Mouse (Mus musculus) hindbrain, embryonic 10.5 days (tissue): ENCODE results near the gene Tbc1d9b. TPM values are rescaled to one million over a fixed set of nuclear protein-coding genes. Genes with fewer than 3 reads are reported as not detected.
A peak's percentile ranks its signal among the peaks of the same experiment; 100 is the strongest.
"Not testable (repeated sequence)": the region's sequence is repeated elsewhere in the genome, so short reads cannot be mapped to it uniquely, and the experiment has no call there.

ENCODE experiments used
- DNase-seq: peaks from one replicate; pipeline ENCODE4 v3.0.0-alpha.2; 2017; ENCODE audit warnings: low spot score
- H3K27ac ChIP-seq: fragments of 300-500 bp; sonication (generic); 2 replicates; pipeline ENCODE4 v1.5.1; 2016; ENCODE audit warnings: mild to moderate bottlenecking, moderate library complexity
- H3K27me3 ChIP-seq: fragments of 300-500 bp; sonication (generic); 2 replicates; pipeline ENCODE4 v1.6.1; 2016; ENCODE audit warnings: mild to moderate bottlenecking; ENCODE audit not compliant: poor library complexity, insufficient read depth, severe bottlenecking
- H3K36me3 ChIP-seq: fragments of 300-500 bp; sonication (generic); 2 replicates; pipeline ENCODE4 v1.6.1; 2016; ENCODE audit warnings: mild to moderate bottlenecking, moderate library complexity
- H3K4me1 ChIP-seq: fragments of 300-500 bp; sonication (generic); replicated peaks from 2 replicates; pipeline ENCODE4 v1.6.1; 2016; ENCODE audit warnings: mild to moderate bottlenecking
- H3K4me3 ChIP-seq: fragments of 300-500 bp; sonication (generic); 2 replicates; pipeline ENCODE4 v1.5.1; 2016; ENCODE audit warnings: mild to moderate bottlenecking, moderate library complexity
- H3K9me3 ChIP-seq: fragments of 300-500 bp; sonication (generic); 2 replicates; pipeline ENCODE4 v1.6.1; 2016; ENCODE audit warnings: mild to moderate bottlenecking, moderate library complexity
- WGBS: fragments of 180-500 bp; shearing (Covaris S2); methylation state at CpG from one replicate; pipeline ENCODE4 v1.1.7; 2016; 5-methylcytosine and 5-hydroxymethylcytosine counted together
- polyA plus RNA-seq: library from polyadenylated mRNA; unstranded; fragments of >200 nt; fragmentation: Nextera tagmentation; extraction: Ambion mirVana; gene quantifications from 2 replicates; pipeline ENCODE4 v1.2.1, GENCODE M21; 2016

Gene Tbc1d9b
- 39.3 and 40.9 TPM in 2 replicates for polyA plus RNA-seq

GRCm38 (mm10) chr11:50130811-50131766, at the start of gene Tbc1d9b:
TSS of gene Tbc1d9b (plus strand) at chr11:50131396.
- WGBS = under 1% methylated on average over 77 of the region's 77 CpGs
- H3K4me3 ChIP-seq = peak within 1 kb of the TSS; percentile 91
- no peaks in the 10 kb centered on the region for H3K9me3 ChIP-seq
- no peaks in the 10 kb centered on the region for H3K27me3 ChIP-seq
- peak; percentile 92 for DNase-seq
- peaks cover 31% of the 10 kb centered on the region for H3K4me1 ChIP-seq
- H3K27ac ChIP-seq = peak within 1 kb of the TSS; percentile 98
- H3K36me3 ChIP-seq = peaks cover 6% of the 10 kb centered on the region

GRCm38 (mm10) chr11:50086211-50086610, 45.0 kb upstream of the Tbc1d9b start:
- Histone ChIP-seq H3K36me3 (peaks cover 67% of the 10 kb centered on the region), H3K27ac (no peak overlapping the region), H3K4me3 (no peak overlapping the region), H3K9me3 (no peaks in the 10 kb centered on the region), H3K4me1 (peaks cover 16% of the 10 kb centered on the region), H3K27me3 (no peaks in the 10 kb centered on the region)
- DNase-seq = no peak
- 95% methylated on average over 3 of the region's 3 CpGs for WGBS

DNA sequence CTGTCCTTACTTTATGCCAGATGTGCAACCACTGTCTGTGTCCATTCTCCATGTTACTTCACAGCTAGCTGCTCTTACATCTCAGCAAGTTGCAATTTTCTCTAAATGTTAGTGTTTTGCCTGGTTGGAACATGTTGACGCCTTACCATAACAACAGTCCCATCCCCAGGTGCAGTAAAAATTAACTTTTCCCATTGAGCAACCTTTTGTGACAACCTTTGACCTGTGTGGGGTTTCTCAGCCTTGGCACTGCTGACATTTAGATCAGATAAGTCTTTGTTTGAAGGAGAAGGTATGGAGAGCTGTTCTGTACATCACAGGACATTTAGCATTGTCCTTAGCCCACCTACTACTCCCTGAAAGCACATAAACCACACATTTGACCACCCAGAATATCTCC, 41.4 kb upstream of the Tbc1d9b start:
- peaks cover 25% of the 10 kb centered on the region for H3K4me1 ChIP-seq
- no peak for DNase-seq
- no peaks in the 10 kb centered on the region for H3K9me3 ChIP-seq
- H3K27ac ChIP-seq = peak overlapping the region; percentile 84; the same call in 1 of the 2 replicates
- no peak overlapping the region for H3K4me3 ChIP-seq
- WGBS = 79% methylated on average over 1 of the region's 1 CpGs
- peaks cover 94% of the 10 kb centered on the region for H3K36me3 ChIP-seq
- no peaks in the 10 kb centered on the region for H3K27me3 ChIP-seq

- WGBS = 42% methylated on average over 5 of the region's 5 CpGs
- Histone ChIP-seq H3K27me3 (no peaks in the 10 kb centered on the region), H3K4me3 (no peak overlapping the region), H3K9me3 (no peaks in the 10 kb centered on the region), H3K27ac (peak overlapping the region; percentile 84), H3K4me1 (peaks cover 25% of the 10 kb centered on the region), H3K36me3 (peaks cover 94% of the 10 kb centered on the region)
- no peak for DNase-seq
These were observed 40.1 kb upstream of the Tbc1d9b start for GRCm38 (mm10) chr11:50090982-50091675.

- H3K4me1 ChIP-seq = peaks cover 25% of the 10 kb centered on the region
- H3K27ac ChIP-seq = peak overlapping the region; percentile 84
- H3K4me3 ChIP-seq = no peak overlapping the region
- no peak for DNase-seq
- H3K9me3 ChIP-seq = no peaks in the 10 kb centered on the region
- peaks cover 94% of the 10 kb centered on the region for H3K36me3 ChIP-seq
- H3K27me3 ChIP-seq = no peaks in the 10 kb centered on the region
These were observed 39.5 kb upstream of the Tbc1d9b start for GRCm38 (mm10) chr11:50091681-50092080.

- Histone ChIP-seq H3K9me3 (no peaks in the 10 kb centered on the region), H3K36me3 (peaks cover 96% of the 10 kb centered on the region), H3K4me3 (no peak overlapping the region), H3K4me1 (peaks cover 15% of the 10 kb centered on the region), H3K27me3 (no peaks in the 10 kb centered on the region), H3K27ac (no peak overlapping the region)
- no peak for DNase-seq
- WGBS = 94% methylated on average over 9 of the region's 9 CpGs
These were observed 35.5 kb upstream of the Tbc1d9b start for GRCm38 (mm10) chr11:50095661-50096060.

GRCm38 (mm10) chr11:50097091-50097490, 34.1 kb upstream of the Tbc1d9b start:
- Histone ChIP-seq H3K4me1 (peaks cover under 1% of the 10 kb centered on the region; the same call in 1 of the 2 replicates), H3K9me3 (no peaks in the 10 kb centered on the region), H3K27ac (no peak overlapping the region), H3K27me3 (no peaks in the 10 kb centered on the region), H3K4me3 (no peak overlapping the region), H3K36me3 (peaks cover 91% of the 10 kb centered on the region)
- no peak for DNase-seq
- 93% methylated on average over 6 of the region's 6 CpGs for WGBS

- WGBS = 87% methylated on average over 8 of the region's 8 CpGs
- no peak overlapping the region for H3K4me3 ChIP-seq
- H3K4me1 ChIP-seq = 0 out of 2 replicates have a peak, but pooled peaks cover 3% of the 10 kb centered on the region
- H3K36me3 ChIP-seq = peaks cover 84% of the 10 kb centered on the region
- H3K27ac ChIP-seq = no peak overlapping the region
- H3K9me3 ChIP-seq = no peaks in the 10 kb centered on the region
- H3K27me3 ChIP-seq = no peaks in the 10 kb centered on the region
- no peak for DNase-seq
These were observed 32.2 kb upstream of the Tbc1d9b start for GRCm38 (mm10) chr11:50098961-50099481.

- peaks cover 83% of the 10 kb centered on the region for H3K36me3 ChIP-seq
- no peaks in the 10 kb centered on the region for H3K27me3 ChIP-seq
- H3K4me3 ChIP-seq = no peak overlapping the region
- H3K27ac ChIP-seq = no peak overlapping the region
- H3K4me1 ChIP-seq = 0 out of 2 replicates have a peak, but pooled peaks cover 3% of the 10 kb centered on the region
- 86% methylated on average over 2 of the region's 2 CpGs for WGBS
- no peak for DNase-seq
- no peaks in the 10 kb centered on the region for H3K9me3 ChIP-seq
These were observed 31.5 kb upstream of the Tbc1d9b start for GRCm38 (mm10) chr11:50099692-50100091.

- 88% methylated on average over 2 of the region's 2 CpGs for WGBS
- Histone ChIP-seq H3K27me3 (no peaks in the 10 kb centered on the region), H3K36me3 (peaks cover 75% of the 10 kb centered on the region), H3K9me3 (no peaks in the 10 kb centered on the region), H3K4me1 (0 out of 2 replicates have a peak, but pooled peaks cover 3% of the 10 kb centered on the region), H3K4me3 (no peak overlapping the region), H3K27ac (no peak overlapping the region)
- DNase-seq = no peak
These were observed 30.5 kb upstream of the Tbc1d9b start for GRCm38 (mm10) chr11:50100548-50101307.

DNA sequence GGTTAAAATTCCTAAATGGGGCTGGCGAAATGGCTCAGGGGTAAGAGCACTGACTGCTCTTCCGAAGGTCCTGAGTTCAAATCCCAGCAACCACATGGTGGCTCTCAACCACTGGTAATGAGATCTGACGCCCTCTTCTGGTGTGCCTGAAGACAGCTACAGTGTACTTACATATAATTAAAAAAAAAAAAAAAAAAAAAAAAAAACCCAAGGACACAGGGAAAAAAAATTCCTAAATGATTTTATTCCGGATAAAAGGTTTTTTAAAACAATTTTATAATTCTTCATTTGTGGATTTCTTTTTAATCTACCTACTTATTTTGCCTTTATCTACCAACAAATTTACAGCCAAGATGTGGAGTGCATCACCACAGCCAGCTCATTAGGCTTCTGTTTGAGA, 29.2 kb upstream of the Tbc1d9b start:
- H3K4me3 ChIP-seq, DNase-seq, H3K4me1 ChIP-seq, H3K27ac ChIP-seq, H3K9me3 ChIP-seq, H3K27me3 ChIP-seq: not testable (repeated sequence)
- H3K36me3 ChIP-seq = peaks cover 63% of the 10 kb centered on the region
- WGBS = 92% methylated on average over 4 of the region's 4 CpGs

DNA sequence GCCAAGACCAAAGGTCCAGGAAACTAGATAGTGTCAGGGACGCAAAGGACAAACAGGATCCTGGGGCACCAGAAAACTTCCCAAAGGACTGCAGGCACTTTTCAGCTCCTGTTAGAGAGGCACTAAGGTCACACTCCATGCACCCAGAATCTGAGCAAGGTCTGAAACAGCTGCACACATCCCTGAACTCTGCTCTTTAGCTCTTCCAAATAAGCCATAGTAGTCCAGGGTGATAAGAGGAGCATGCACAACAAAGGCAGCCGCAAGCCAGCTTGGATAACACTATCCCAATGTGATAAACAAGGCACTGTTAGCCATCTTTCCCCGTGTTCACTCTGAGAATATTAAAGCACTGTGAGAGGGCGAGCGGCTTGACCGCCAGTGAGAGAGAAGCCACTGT, 27.2 kb upstream of the Tbc1d9b start:
- Histone ChIP-seq H3K27me3 (no peaks in the 10 kb centered on the region), H3K27ac (0 out of 2 replicates have a peak overlapping the region, but pooled peaks have one; percentile 37), H3K4me3 (no peak overlapping the region), H3K36me3 (peaks cover 45% of the 10 kb centered on the region), H3K4me1 (0 out of 2 replicates have a peak, but pooled peaks cover 6% of the 10 kb centered on the region), H3K9me3 (no peaks in the 10 kb centered on the region)
- DNase-seq = no peak
- 89% methylated on average over 6 of the region's 6 CpGs for WGBS
